Mouse (Mus musculus) brown adipose tissue, adult 24 weeks (tissue): ENCODE results near the gene Arntl. TPM values are rescaled to one million over a fixed set of nuclear protein-coding genes. Genes with fewer than 3 reads are reported as not detected.
A peak's percentile ranks its signal among the peaks of the same experiment; 100 is the strongest.
"Not testable (repeated sequence)": the region's sequence is repeated elsewhere in the genome, so short reads cannot be mapped to it uniquely, and the experiment has no call there.

Source experiments
- H3K27ac ChIP-seq: fragments of 200-500 bp; replicated peaks from 2 replicates; pipeline ENCODE4 v1.5.1; 2012; ENCODE audit warnings: low read depth, mild to moderate bottlenecking, low read length
- H3K4me1 ChIP-seq: fragments of 200-500 bp; 2 replicates; pipeline ENCODE4 v1.6.1; 2012; ENCODE audit warnings: low read length, mixed read lengths; ENCODE audit not compliant: control insufficient read depth, insufficient read depth, insufficient read length
- H3K4me3 ChIP-seq: fragments of 200-500 bp; 2 replicates; pipeline ENCODE4 v1.5.1; 2012; ENCODE audit warnings: low read depth, mild to moderate bottlenecking, low read length, moderate library complexity; ENCODE audit not compliant: insufficient read depth
- polyA plus RNA-seq: library from polyadenylated mRNA; stranded (reverse); fragments of >200 nt; gene quantifications from 2 replicates; pipeline ENCODE4 v1.2.4, GENCODE M21; 2012; ENCODE audit not compliant: missing spikeins, insufficient read depth, insufficient read length

Gene Arntl
- polyA plus RNA-seq, 1 experiment, result 5.0 TPM

GRCm38 (mm10) chr7:113251554-113251953, 44.3 kb downstream of the Arntl start:
- H3K4me3 ChIP-seq, result no peak overlapping the region
- no peak overlapping the region for H3K27ac ChIP-seq
- peaks cover 42% of the 10 kb centered on the region for H3K4me1 ChIP-seq

GRCm38 (mm10) chr7:113253777-113254405, 46.6 kb downstream of the Arntl start:
- no peak overlapping the region for H3K4me3 ChIP-seq
- H3K27ac ChIP-seq, result no peak overlapping the region
- H3K4me1 ChIP-seq, result peaks cover 42% of the 10 kb centered on the region

- Histone ChIP-seq H3K4me1 (peaks cover 37% of the 10 kb centered on the region), H3K4me3 (no peak overlapping the region), H3K27ac (no peak overlapping the region)
Measured at GRCm38 (mm10) chr7:113256046-113256445, 48.8 kb downstream of the Arntl start.

GRCm38 (mm10) chr7:113258430-113258829, 51.2 kb downstream of the Arntl start:
- Histone ChIP-seq H3K27ac (no peak overlapping the region), H3K4me3 (no peak overlapping the region)

GRCm38 (mm10) chr7:113260321-113261167, 53.3 kb downstream of the Arntl start:
- Histone ChIP-seq H3K27ac (peak overlapping the region; percentile 45), H3K4me1 (peaks cover 8% of the 10 kb centered on the region), H3K4me3 (no peak overlapping the region)

More at GRCm38 (mm10) chr7:113258430-113258829, 51.2 kb downstream of the Arntl start:
- peaks cover 19% of the 10 kb centered on the region for H3K4me1 ChIP-seq

GRCm38 (mm10) chr7:113261690-113262089, 54.4 kb downstream of the Arntl start:
- no peak overlapping the region for H3K27ac ChIP-seq
- H3K4me1 ChIP-seq, result peaks cover 7% of the 10 kb centered on the region
- no peak overlapping the region for H3K4me3 ChIP-seq

DNA sequence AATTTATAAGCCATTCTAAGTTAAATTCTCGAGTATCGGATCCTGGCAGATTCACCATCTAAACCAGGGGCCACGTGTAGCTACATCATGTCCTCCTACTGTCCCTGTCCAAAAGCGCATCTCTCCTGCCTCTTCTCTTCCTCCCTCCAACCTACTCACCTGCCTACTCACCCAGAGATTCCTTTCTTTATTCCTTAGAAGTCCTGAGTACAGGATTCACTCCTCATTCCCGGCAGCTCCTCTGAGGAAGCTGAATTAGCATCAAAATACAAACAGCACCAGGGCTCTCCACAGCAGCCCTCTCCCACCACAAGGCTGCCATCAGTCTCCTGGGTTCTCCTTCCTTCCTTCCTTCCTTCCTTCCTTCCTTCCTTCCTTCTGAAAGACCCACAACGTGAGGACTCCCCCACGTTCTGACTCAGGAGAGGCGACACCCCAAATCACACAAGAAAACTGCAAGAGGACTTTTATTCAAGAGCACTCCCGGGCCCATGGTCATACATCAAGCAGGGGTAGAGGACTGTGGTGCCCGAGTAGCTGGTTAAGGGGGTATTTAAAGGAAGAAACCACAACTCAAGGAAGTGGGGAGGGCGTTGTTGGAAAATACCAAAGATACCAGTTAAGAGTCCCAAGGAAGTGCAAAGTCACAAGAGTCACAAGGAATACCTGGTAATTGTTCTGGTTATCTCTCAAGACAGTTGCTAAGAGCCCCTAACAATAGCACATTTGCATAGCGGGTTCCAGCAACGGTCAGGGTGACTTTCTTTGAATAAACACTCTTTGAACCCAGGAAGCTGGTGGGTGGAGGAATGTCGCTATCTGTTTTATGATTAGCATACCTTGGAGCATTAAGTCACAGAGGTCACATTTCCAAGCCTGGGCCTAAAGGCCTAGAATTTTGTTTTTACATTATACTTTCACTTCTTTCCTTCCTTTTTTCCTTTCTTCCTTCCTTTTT, 55.5 kb downstream of the Arntl start:
- not testable (repeated sequence) for H3K4me3 ChIP-seq, H3K27ac ChIP-seq, H3K4me1 ChIP-seq

DNA sequence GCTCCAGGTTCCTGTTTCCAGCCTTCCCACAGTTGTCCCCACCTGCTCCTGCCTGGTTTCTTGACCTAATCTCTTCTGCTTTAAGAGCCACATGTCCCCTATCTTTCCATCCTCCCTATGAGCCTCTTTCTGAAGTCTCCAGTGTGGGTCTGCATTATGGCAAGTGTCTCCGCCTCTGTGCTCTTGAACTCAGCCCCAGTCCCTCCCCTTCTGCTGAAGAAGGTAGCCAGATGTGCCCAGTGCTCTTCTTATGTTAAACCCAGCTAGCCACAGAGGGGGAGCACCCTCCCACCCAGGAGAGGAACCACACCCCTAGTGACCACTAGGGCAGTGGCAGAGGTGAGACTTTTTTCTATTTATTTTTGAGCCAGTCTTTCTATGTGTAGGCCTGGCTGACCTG, 56.7 kb downstream of the Arntl start:
- peaks cover 7% of the 10 kb centered on the region for H3K4me1 ChIP-seq
- H3K4me3 ChIP-seq, result no peak overlapping the region
- no peak overlapping the region for H3K27ac ChIP-seq

DNA sequence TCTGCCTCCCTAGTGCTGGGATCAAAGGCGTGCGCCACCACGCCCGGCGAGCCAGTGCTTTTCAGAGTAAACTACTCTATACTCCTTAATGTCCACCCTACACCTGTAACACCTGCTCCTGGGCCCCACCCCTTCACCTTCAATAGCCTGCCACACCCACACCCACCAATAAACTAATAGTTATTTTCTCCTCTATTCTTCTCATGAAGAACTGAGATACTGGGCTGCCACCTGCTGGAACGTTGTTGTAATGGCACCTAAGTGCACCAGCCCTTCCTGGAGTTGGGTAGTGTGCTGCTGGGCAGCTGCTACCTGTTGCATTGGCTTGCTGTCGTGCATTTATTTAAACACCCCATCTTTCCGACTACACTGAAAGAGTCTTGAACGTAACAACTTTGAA, 61.0 kb downstream of the Arntl start:
- H3K4me1 ChIP-seq, result peaks cover 5% of the 10 kb centered on the region; the same call in 1 of the 2 replicates
- H3K27ac ChIP-seq, result no peak overlapping the region
- H3K4me3 ChIP-seq, result no peak overlapping the region

GRCm38 (mm10) chr7:113269081-113269480, 61.8 kb downstream of the Arntl start:
- no peak overlapping the region for H3K4me3 ChIP-seq
- H3K27ac ChIP-seq, result no peak overlapping the region
- H3K4me1 ChIP-seq, result peaks cover 5% of the 10 kb centered on the region; the same call in 1 of the 2 replicates

DNA sequence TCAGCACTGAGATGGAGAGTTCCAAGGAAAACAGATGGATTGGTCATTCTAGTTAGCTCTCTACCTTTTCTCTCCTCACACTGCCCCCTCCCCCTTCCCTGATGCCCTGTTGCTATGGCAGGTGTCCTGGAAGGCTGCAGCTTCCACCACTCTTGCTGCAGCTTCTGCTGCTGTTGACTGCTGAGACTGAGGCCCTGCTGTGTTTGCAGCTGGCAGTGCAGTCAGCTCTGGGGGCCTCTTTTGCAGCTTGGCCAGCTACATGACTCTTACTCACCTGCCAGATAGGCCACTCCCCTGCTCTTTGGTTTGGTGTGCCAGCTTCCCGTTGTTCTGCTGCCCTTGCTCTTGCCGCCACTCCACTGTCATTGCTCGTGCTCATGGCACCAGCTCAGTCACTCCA, 62.7 kb downstream of the Arntl start:
- Histone ChIP-seq H3K27ac (no peak overlapping the region), H3K4me3 (no peak overlapping the region), H3K4me1 (peaks cover 5% of the 10 kb centered on the region; the same call in 1 of the 2 replicates)

DNA sequence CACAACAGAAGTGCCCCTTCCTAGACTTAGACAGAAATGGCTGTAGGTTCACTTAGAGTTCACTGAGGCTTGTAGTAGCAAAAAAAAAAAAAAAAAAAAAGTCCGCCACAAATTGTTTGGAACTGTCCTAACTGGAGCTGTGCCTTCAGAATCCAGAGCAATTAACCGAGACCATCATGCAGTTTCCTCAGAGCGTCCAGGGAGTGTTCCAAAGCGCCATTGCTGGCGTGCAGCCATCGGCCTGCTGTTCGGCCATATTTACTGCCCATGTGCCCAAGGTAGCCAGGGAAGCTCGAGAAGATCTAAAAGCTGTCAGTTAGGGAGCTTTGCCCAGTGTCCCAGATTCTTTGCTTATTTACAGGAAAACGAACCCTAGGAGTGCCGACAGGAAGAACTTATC, 63.3 kb downstream of the Arntl start:
- Histone ChIP-seq H3K27ac (no peak overlapping the region), H3K4me3 (no peak overlapping the region), H3K4me1 (peaks cover 5% of the 10 kb centered on the region; the same call in 1 of the 2 replicates)

DNA sequence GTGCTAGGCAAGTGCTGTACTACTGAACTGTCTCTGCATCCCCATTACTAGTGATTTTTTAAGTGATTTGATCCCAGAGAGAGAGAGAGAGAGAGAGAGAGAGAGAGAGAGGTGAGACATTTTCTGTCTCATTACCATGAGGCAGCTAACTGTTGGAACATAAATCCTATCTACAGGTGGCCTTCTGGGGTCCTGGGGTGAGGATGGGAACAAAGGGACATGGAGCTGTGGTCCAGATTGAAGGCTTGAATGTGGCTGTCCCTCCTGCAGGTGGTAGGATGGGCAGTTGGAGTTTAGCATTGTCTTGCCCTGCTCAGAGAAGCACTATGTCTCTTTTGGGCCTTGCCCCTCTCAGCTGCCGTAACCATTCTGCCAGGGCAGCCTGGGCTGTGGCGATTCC, 63.7 kb downstream of the Arntl start:
- Histone ChIP-seq H3K27ac (no peak overlapping the region), H3K4me3 (no peak overlapping the region), H3K4me1 (peaks cover 5% of the 10 kb centered on the region; the same call in 1 of the 2 replicates)

- Histone ChIP-seq H3K27ac (no peak overlapping the region), H3K4me1 (peaks cover 5% of the 10 kb centered on the region; the same call in 1 of the 2 replicates), H3K4me3 (no peak overlapping the region)
Measured at GRCm38 (mm10) chr7:113272338-113272997, 65.2 kb downstream of the Arntl start.
